Mouse (Mus musculus) yolk sac, embryonic 10.5 days (tissue): ENCODE results near the gene Slc7a15.
"Not testable (repeated sequence)": the region's sequence is repeated elsewhere in the genome, so short reads cannot be mapped to it uniquely, and the experiment has no call there.

Experiments
- DNase-seq: peaks from one replicate; pipeline ENCODE4 v3.0.0-alpha.2; 2017; ENCODE audit warnings: low spot score

Gene Slc7a15

DNA sequence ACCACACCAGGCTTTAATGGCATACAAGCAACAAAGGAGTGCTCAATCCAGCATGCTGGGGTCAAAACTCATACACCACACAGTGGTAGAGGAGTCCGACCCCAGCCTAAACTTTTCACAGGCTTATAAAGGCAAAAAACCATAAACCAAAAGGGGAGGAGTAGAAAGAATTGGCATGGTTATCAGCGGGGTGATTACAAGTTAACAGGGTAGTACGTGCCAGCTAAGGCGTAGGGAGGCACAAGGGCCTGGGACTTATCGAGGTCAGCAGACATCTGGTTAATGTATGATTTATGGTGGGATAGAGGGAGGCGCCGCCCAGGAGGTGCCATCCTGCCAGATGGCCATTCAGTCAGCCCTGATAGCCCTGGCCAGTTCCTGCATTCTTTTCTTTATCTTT, at the start of gene Slc7a15:
Gene Slc7a15, minus strand, starts transcription at position 101 of the 400 bp plus-strand sequence.
- DNase-seq: not testable (repeated sequence)

DNA sequence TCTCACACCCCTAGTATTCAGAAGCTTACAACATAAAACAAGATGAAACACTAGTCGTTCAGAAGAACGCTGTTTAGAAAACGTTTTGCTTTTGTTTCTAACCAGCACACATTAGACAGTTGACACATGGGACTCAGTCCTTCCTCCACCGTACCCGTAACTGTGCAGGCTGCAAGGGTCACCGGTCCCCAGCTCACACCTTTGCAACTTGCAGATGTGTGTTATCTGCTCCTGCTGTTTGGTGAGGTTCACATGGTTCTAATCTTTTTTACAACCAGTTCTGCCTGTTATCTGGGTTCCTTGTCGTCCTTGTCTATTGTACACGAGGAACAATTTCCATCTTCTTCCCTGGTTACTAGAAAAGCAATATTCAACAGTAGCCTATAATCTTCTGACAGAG, 49.3 kb upstream of the Slc7a15 start:
- DNase-seq: not testable (repeated sequence)

DNA sequence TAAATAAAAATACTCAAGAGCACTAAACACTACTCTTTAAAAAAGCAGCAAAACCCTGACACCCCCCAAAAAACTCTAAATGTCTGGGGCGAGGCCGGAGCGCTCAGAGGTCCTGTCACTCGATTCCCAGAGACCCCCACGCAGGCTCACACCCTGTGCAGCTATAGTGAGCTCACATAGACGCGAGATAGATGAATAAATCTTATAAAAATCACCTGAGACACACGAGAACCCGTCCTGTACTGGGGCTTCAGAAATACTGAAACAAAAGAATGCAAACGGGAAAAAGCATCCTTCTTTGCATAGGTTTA, 42.5 kb upstream of the Slc7a15 start:
- no peak for DNase-seq

DNA sequence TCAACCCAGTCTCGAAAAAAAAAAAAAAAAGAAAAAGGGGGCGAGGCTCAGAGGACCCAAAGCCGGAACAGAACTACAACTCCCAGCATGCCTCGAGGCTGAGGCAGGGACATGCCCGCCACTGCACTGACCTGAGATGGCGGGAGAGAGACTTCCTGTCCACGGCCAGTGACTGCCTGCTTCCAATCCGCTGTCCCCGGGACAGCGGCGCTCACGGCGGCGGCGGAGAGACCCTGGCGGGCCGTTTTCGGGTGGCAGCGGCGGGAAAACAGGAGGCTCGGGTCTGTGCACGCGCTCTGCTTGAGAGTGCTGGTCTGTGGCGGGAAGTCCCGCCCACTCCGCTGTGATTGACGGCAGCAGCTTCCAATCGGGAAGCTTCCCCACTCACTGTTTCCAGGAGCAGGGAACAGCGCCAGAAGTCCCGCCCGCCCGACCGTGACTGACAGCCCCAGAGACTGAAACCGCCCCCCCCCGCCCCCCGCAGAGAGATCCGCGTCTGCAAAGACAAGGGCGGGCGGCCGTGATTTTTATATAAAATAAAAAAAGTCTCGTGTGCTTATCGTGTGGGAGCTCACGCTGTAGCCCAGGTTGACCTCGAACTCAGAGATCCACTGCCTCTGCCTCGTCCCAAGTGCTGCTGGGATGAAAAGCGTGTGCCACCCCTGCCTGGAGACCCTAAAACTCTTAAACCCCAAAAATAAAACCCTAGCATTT, 42.0 kb upstream of the Slc7a15 start:
- peak; percentile 98 for DNase-seq

DNA sequence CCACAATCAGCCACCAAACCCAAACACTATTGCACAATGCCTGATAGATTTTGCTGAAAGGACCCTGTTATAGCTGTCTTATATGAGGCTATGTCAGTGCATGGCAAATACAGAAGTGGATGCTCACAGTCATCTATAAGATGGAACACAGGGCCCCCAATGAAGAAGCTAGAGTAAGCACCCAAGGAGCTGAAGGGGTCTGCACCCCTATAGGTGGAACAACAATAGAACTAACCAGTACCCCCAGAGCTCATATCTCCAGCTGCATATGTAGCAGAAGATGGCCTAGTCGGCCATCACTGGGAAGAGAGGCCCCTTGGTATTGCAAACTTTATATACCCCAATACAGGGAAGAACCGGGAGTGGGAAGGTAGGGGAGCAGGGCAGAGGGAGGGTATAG, 41.3 kb upstream of the Slc7a15 start:
- not testable (repeated sequence) for DNase-seq

DNA sequence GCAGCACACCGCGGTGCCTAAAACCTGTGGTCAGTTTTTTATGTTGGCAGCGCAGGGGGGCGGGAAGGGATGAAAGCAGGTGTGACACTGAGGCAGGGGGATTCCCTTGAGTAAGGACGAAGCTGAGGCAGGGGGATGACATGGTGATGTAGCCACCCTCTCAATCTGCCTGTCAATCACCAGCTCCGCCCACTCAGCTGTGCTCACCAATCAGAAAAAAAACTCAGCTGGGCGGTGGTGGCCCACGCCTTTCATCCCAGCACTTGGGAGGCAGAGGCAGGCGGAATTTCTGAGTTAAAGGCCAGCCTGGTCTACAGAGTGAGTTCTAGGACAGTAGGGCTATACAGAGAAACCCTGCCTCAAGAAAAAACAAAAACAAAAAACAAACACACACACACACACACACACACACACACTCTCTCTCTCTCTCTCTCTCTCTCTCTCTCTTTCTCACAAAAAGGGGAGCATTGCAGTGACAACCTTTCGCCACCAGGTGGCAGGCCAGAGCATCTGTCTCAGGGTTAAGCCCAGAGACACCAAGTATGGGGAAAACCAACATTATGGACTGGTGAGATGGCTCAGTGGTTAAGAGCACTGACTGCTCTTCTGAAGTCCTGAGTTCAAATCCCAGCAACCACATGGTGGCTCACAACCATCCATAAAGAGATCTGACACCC, 39.7 kb upstream of the Slc7a15 start:
- peak; percentile 59 for DNase-seq

DNA sequence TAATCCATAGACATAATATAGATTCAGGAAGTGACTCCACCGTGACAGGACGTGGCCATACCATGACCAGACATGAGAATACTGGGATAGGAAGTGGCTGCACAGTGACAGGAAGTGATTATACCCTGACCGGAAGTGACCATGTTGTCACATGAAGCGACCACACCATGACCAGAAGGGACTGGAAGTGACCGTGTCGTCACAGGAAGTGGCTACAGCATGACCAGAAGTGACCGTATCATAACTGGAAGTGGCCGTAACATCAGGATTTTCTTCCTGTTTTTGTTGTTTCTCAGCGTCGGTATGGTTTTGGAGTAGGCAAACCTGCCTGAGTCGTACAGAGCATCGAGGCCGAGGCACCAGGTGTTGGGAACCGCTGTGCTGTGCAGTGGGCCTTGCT, 38.1 kb upstream of the Slc7a15 start:
- DNase-seq: no peak

DNA sequence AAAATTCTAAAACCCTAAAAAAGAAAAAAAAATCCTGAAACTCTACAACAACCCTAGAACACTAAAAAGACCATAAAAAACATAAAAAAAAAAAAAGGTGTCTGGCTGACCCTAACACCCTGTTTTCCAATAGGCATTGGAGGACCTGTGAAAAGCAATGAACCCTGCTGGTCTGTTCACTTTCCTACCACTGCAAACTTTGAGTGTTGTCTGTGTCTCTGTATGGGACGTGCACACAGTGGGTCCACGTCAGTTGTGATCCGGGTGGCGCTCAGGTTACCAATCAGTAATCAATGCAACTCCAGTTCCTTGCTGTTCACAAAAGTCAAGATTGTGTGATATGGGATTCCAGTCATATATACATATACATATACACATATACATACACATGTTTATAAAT, 36.7 kb upstream of the Slc7a15 start:
- DNase-seq: no peak

DNA sequence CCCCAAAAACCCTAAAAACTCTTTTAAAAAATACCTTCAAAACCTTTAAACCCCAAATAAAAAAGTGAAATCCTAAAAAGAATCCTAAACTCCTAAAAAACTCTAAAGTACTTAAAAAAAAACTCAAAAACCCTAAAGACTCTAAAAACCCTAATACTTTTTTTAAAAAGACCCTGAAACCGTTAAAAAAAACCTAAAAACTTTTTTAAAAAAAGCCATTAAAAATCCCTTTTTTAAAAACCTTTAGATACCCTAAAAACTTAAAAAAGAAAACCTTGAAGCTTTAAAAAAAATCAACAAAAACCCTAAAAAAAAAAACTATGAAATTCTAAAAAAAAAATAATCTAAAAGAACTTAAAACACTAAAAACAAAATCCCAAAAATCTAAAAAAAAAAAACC, 35.4 kb upstream of the Slc7a15 start:
- no peak for DNase-seq

DNA sequence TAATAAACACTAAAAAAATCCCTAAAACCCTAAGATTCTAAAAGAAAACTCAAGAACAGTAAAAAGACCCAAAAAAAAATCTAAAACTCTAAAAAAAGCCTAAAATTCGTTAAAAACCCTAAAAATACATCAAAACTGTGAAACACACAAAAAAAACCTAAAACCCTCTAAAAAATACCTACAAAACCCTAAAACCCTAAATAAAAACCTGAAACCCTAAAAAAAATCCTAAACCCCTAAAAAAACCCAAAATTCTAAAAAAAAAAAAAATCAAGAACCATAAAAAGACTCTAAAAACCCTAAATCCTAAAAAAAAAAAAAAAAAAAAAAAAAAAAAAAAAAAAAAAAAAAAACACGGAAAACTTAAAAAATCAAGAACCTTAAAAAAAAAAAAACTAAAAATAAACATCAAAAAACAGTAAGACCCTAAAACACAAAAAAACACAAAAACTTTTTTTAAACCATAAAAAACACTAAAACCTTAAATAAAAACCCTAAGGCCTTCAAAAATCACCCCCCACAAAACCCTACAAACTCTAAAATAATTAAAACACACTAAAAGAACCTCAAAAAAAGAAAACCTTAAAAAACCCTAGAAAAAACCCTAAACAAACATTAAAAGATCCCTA, 34.0 kb upstream of the Slc7a15 start:
- no peak for DNase-seq

DNA sequence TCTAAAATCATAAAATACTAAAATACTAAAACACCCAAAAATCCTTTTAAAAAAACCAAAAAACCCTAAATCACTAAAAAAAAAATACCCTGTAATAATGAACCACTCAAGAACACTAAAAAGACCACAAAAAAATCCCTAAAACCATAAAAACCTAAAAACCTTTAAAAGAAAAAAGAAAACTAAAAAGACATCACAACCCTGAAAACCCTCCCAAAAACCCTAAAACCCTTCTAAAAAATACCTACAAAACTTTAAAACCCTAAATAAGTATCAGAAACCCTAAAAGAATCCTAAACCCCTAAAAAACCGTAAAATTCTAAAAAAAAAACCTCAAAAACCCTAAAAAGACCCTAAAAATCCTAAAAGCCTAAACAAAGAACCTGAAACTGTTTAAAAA, 32.8 kb upstream of the Slc7a15 start:
- DNase-seq: no peak

DNA sequence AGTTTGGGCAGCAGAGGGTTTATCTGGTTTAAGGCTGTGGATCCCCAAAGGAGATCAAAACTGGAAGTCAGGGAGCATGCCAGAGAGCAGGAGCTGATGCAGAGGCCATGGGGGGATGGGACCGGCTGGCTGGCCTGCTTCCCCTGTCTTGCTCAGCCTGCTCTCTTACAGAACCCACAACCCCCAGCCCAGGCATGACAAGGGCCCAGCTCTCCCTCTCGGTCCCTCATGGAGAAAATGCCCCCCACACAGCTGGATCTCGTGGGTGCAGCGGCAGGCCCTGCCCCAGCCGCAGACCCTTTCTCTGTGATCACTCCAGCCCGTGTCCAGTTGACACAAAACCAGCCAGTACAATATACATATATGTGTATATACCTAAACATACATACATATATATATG, 30.7 kb upstream of the Slc7a15 start:
- no peak for DNase-seq

DNA sequence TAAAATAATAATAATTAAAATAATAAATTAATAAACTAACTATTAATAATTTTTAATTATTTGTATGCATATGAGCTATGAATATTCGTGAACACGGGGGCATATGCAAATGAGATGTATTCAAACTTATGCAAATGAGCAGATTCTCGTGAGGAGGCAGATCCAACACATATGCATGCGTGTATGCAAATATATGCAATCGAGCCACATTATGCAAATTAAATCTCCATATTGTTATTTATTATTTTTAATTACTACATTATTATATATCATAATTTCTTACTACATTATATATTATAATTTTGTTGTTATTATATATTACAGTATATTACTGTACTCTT, 21.8 kb upstream of the Slc7a15 start:
- no peak for DNase-seq

DNA sequence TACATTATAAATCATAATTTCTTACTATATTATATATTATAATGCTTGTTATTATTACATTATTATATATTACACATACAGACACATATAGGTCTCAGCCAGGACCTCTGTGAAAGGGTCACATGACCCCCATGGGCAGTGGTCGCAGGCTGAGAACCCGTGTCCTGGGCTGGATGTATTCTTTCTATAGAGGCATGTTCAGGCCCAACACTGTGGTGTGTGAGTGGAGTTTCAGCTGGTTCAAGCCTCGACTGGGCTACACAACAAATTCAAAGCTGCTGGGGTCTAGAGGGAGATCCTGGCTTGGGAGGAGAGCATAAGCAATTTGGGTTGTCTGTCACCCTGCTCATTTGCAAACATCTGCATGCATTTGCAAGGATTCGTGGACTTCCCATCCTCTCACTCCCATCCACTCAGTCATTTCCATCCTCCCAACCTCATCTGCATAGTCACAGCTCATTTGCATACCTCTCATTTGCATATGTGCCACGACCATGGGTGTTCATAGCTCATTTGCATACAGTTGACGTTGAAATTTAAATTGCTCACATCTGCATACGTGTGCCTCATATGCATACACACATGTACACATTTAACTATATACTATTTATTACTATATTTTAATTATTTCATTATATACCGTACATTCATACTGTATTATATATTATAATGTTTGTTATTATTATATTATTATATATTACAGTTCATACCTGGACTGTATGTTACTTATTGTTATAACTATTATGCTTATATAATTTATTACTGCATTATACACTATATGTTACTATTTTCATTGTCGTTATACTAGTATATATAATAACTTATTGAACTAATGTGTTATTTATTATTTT, 21.2 kb upstream of the Slc7a15 start:
- no peak for DNase-seq

DNA sequence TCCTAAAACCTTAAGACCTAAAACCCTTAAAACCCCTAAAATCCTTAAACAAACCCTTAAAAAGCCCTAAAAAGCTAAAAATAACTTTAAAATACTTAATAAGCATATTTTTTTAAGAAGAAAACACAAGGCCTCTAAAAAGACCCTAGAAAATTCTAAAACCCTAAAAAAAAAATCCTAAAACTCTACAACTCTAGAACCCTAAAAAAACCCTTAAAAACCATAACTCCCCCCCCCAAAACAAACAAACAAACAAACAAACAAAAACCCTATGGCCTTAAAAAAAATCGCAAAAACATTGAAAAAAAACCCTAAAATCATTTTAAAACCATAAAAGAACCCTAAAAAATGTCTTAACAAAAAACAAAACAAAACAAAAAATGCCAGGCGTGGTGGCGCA, 19.4 kb upstream of the Slc7a15 start:
- DNase-seq: no peak

DNA sequence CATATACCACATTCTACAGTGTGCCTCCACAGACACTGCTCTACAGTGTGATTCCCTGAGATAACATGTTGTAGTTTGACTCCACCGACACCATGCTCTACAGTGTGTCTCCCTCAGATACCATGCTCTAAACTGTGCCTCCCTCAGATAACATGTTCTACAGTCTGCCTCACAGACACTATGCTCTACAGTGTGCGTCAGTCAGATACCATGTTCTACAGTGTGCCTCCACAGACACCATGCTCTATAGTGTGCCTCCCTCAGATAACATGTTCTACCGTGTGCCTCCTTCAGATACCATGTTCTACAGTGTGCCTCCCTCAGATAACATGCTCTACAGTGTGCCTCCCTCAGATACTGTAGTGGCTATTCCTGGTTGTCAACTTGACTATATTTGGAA, 10.2 kb upstream of the Slc7a15 start:
- no peak for DNase-seq

DNA sequence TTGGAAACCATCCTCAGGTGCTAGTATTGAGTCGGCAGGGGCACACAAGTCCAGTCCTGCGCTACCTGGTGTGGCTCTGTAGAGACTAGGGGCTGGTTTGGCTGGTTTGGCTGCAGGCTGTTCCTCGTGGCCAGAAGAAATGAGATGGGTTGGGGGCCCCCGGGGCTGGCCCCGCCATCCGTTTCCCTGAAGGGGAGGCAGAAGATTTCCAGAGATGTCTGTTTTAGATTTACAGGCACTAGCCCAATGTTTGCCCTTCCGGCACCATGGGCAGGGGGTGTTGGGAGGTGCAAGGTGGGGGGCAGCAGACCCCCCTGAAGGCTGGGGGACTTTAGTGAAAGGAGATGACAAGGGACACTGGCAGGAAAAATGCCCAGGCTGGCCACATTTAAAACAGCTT, 3.3 kb downstream of the Slc7a15 start:
- peak; percentile 0 for DNase-seq

DNA sequence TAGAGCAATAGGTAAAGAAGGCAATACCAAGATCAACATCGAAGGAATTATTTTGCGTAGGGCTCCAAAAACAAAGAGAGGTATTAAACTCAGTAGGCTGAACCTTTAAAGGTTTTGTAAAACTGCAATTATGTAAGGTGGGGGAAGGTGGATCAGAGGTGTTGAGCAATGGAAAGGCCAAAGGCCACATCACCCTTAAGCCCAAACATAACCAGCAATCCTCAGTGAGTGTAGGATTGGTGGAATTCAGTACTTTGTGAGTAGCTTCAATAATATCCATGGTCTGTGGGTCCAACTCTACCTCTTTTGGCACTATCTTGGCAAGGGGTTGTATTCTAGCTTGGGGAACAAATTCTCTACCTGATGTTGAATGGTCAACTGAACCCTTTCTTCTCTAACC, 7.5 kb downstream of the Slc7a15 start:
- DNase-seq: peak; percentile 13

DNA sequence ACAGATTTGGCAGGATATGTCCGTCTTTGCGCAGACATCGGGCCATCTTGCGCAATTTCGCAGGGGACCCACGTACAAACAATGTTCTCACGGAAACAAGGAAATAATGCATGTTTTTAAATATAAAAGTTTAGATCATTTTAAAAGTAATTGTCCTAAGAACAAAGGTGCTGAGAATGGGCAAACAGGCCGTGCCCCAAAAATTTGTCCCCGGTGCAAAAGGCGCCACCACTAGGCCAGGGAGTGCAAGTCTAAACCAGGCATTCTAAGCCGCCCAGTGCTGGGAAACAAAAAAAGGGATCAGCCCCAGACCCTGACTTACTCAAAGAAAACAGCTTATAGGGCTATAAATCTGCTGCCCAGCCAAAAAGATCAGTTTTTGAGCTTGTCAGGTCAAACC, 25.5 kb downstream of the Slc7a15 start:
- no peak for DNase-seq

DNA sequence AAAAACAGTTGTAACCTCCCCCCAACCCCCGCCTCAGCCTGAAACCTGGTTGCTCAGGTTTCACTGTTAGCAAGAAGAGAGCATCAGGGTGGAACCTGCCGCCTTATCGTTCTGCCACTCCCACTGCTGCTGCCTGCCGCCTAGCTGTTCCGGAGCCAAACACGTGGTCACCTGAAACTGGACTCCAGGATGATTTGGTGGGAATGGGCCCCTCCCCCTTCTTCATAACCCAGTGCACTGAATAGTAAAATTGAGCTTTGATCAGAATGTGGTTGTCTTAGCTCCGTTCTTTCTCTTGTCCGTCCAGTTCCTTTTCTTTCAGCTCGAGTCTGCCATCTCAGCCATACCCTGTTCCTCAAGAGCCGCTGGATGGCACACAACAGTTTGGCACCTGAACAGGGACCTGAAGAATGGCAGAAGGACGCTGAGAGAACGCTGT, 26.9 kb downstream of the Slc7a15 start:
- DNase-seq: not testable (repeated sequence)

DNA sequence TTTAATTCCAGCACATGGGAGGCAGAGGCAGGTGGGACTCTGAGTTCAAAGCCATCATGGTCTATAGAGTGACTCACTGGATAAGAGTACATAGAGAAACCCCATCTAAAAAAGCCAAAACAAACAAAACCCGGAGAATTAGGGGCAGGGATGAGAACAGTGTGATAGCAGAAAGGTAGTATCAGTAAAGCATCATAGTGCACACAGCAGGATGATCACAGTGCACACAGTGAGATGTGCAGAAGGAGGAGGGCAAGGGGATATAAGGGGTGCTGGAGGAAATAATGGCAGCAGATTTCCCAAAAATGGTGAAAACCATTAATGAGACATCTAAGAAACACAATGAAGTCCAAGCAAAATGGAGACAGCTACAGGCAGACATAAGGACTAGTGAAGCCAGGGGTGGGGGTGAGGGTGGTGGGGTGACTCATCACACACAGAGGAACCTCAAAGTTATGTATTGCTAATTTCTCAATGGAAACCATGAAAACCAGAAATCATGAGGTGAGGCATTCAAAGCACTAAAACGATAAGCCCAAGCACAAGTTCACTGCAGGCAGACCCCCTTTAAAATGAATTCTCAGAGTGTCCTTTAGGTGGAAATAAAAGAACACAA, 27.5 kb downstream of the Slc7a15 start:
- not testable (repeated sequence) for DNase-seq

DNA sequence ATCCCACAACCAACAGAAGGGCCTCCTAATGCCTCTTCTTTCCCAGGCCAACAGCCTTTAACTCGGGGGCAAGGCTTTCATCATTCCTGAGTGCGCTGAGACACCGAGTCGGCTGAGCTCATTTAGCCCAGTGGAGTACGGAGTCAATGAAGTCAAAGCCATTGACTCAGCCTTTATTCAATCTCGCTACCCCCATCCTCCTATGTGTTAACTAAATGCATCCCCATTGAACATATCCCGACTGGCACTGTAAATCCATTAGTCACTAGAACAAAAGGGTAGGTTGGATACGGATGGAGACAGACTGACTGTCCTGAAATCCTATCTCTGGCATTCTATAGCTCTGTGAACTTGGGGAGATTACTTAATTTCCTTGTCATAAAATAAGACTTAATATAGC, 36.7 kb downstream of the Slc7a15 start:
- DNase-seq: not testable (repeated sequence)
